Mouse (Mus musculus) midbrain, postnatal 0 days (tissue): Measurements from ENCODE around the gene Wdpcp. TPM values are rescaled to one million over a fixed set of nuclear protein-coding genes. Genes with fewer than 3 reads are reported as not detected.
A peak's percentile ranks its signal among the peaks of the same experiment; 100 is the strongest.
"Not testable (repeated sequence)": the region's sequence is repeated elsewhere in the genome, so short reads cannot be mapped to it uniquely, and the experiment has no call there.

Experiments used
- ATAC-seq: fragments of 200-750 bp; cut with Nextera tagmentation; 2 replicates; pipeline ENCODE4 v1.8.0; 2017; ENCODE audit warnings: moderate number of reproducible peaks, mild to moderate bottlenecking, moderate TSS enrichment, moderate library complexity; ENCODE audit not compliant: low FRiP score
- DNase-seq: peaks from one replicate; pipeline ENCODE4 v3.0.0-alpha.2; 2015; ENCODE audit warnings: low spot score
- H3K27ac ChIP-seq: fragments of 300-500 bp; sonication (generic); 2 replicates; pipeline ENCODE4 v1.5.1; 2014; ENCODE audit warnings: low read depth, mild to moderate bottlenecking, low read length, mixed read lengths
- H3K27me3 ChIP-seq: fragments of 300-500 bp; sonication (generic); 2 replicates; pipeline ENCODE4 v1.6.1; 2014; ENCODE audit warnings: low read length, control low read depth, mixed read lengths; ENCODE audit not compliant: insufficient read depth
- H3K36me3 ChIP-seq: fragments of 300-500 bp; sonication (generic); 2 replicates; pipeline ENCODE4 v1.6.1; 2014; ENCODE audit warnings: low read length, control low read depth, mixed read lengths; ENCODE audit not compliant: insufficient read depth
- H3K4me1 ChIP-seq: fragments of 300-500 bp; sonication (generic); 2 replicates; pipeline ENCODE4 v1.6.1; 2014; ENCODE audit warnings: mild to moderate bottlenecking, control low read depth, antibody characterized with exemption, low read length, mixed read lengths; ENCODE audit not compliant: insufficient read depth
- H3K4me2 ChIP-seq: fragments of 300-500 bp; sonication (generic); 2 replicates; pipeline ENCODE4 v1.6.1; 2014; ENCODE audit warnings: low read depth, mild to moderate bottlenecking, low read length, mixed read lengths; ENCODE audit not compliant: poor library complexity, severe bottlenecking
- H3K4me3 ChIP-seq: fragments of 300-500 bp; sonication (generic); 2 replicates; pipeline ENCODE4 v1.5.1; 2014; ENCODE audit warnings: low read depth, mild to moderate bottlenecking, low read length, moderate library complexity
- H3K9ac ChIP-seq: fragments of 300-500 bp; sonication (generic); replicated peaks from 2 replicates; pipeline ENCODE4 v1.6.1; 2014; ENCODE audit warnings: mild to moderate bottlenecking, low read length, moderate library complexity, mixed read lengths; ENCODE audit not compliant: poor library complexity, severe bottlenecking
- H3K9me3 ChIP-seq: fragments of 300-500 bp; sonication (generic); 2 replicates; pipeline ENCODE4 v1.6.1; 2016; ENCODE audit warnings: low read length, control low read depth
- CTCF ChIP-seq: IDR thresholded peaks from 2 replicates; pipeline ENCODE4 v1.5.1; 2016; ENCODE audit warnings: antibody characterized with exemption, mild to moderate bottlenecking
- WGBS: fragments of 180-500 bp; shearing (Covaris S2); extraction: QIAGEN DNeasy Blood & Tissue Kit; methylation state at CpG from one replicate; pipeline ENCODE4 v1.1.7; 2014; 5-methylcytosine and 5-hydroxymethylcytosine counted together
- polyA plus RNA-seq: library from polyadenylated mRNA; unstranded; fragments of >200 nt; fragmentation: Nextera tagmentation; extraction: Ambion mirVana; gene quantifications from 2 replicates; pipeline ENCODE4 v1.2.1, GENCODE M21; 2015
- total RNA-seq: library from RNA; depleted of rRNA; stranded (reverse); fragments of >200 nt; gene quantifications from 2 replicates; pipeline ENCODE4 v1.2.3, GENCODE M21; 2014; rRNA removed

The Wdpcp gene
- total RNA-seq (12.9 and 15.7 TPM in 2 replicates), polyA plus RNA-seq (7.6 and 8.6 TPM in 2 replicates)

- H3K4me1 ChIP-seq = peaks cover 8% of the 10 kb centered on the region
- H3K4me3 ChIP-seq = peak within 1 kb of the TSS; percentile 81
- H3K27ac ChIP-seq = peak within 1 kb of the TSS; percentile 92
- peak; percentile 99 for DNase-seq
- peak within 1 kb of the TSS; percentile 63 for H3K4me2 ChIP-seq
- H3K36me3 ChIP-seq = no peaks in the 10 kb centered on the region
- no peaks in the 10 kb centered on the region for H3K27me3 ChIP-seq
- under 1% methylated on average over 42 of the region's 42 CpGs for WGBS
- ATAC-seq = peak; percentile 99
- TF ChIP-seq CTCF = peak; percentile 57
- H3K9ac ChIP-seq = peak within 1 kb of the TSS; percentile 87
- no peaks in the 10 kb centered on the region for H3K9me3 ChIP-seq
Observed at GRCm38 (mm10) chr11:21571700-21572381, at the start of gene Wdpcp, which contains the start of gene Mdh1. Gene Wdpcp, plus strand, starts transcription at chr11:21572235. Gene Mdh1, minus strand, starts transcription at chr11:21572367.

GRCm38 (mm10) chr11:21528676-21529394, 43.2 kb upstream of the Wdpcp start:
- ATAC-seq = no peak
- no peak overlapping the region for H3K9ac ChIP-seq
- no peaks in the 10 kb centered on the region for H3K4me1 ChIP-seq
- H3K4me3 ChIP-seq = no peak overlapping the region
- no peak overlapping the region for H3K27ac ChIP-seq
- no peak overlapping the region for H3K4me2 ChIP-seq
- H3K27me3 ChIP-seq = no peaks in the 10 kb centered on the region
- 81% methylated on average over 2 of the region's 2 CpGs for WGBS
- H3K9me3 ChIP-seq = no peaks in the 10 kb centered on the region
- no peak for DNase-seq
- no peak for TF ChIP-seq CTCF
- no peaks in the 10 kb centered on the region for H3K36me3 ChIP-seq

GRCm38 (mm10) chr11:21530856-21531255, 41.2 kb upstream of the Wdpcp start:
- WGBS = 90% methylated on average over 2 of the region's 2 CpGs
- not testable (repeated sequence) for DNase-seq, H3K4me2 ChIP-seq, H3K27me3 ChIP-seq, H3K9me3 ChIP-seq, H3K4me3 ChIP-seq, H3K27ac ChIP-seq, ATAC-seq, H3K9ac ChIP-seq, H3K36me3 ChIP-seq, H3K4me1 ChIP-seq

GRCm38 (mm10) chr11:21540072-21540471, 32.0 kb upstream of the Wdpcp start:
- 66% methylated on average over 2 of the region's 2 CpGs for WGBS
- no peak overlapping the region for H3K4me3 ChIP-seq
- no peak overlapping the region for H3K27ac ChIP-seq
- TF ChIP-seq CTCF = no peak
- ATAC-seq = no peak
- no peak overlapping the region for H3K4me2 ChIP-seq
- H3K27me3 ChIP-seq = no peaks in the 10 kb centered on the region
- no peaks in the 10 kb centered on the region for H3K4me1 ChIP-seq
- no peaks in the 10 kb centered on the region for H3K9me3 ChIP-seq
- no peak overlapping the region for H3K9ac ChIP-seq
- no peak for DNase-seq
- H3K36me3 ChIP-seq = no peaks in the 10 kb centered on the region

- no peak for TF ChIP-seq CTCF
- no peak overlapping the region for H3K9ac ChIP-seq
- H3K27me3 ChIP-seq = no peaks in the 10 kb centered on the region
- H3K27ac ChIP-seq = no peak overlapping the region
- H3K9me3 ChIP-seq = no peaks in the 10 kb centered on the region
- H3K36me3 ChIP-seq = no peaks in the 10 kb centered on the region
- H3K4me3 ChIP-seq = no peak overlapping the region
- no peak for DNase-seq
- H3K4me2 ChIP-seq = no peak overlapping the region
- no peak for ATAC-seq
- no peaks in the 10 kb centered on the region for H3K4me1 ChIP-seq
- 100% methylated on average over 2 of the region's 2 CpGs for WGBS
Observed at GRCm38 (mm10) chr11:21540622-21541021, 31.4 kb upstream of the Wdpcp start.

- TF ChIP-seq CTCF = no peak
- no peak for DNase-seq
- H3K9me3 ChIP-seq = no peaks in the 10 kb centered on the region
- H3K4me2 ChIP-seq = no peak overlapping the region
- 82% methylated on average over 5 of the region's 5 CpGs for WGBS
- no peaks in the 10 kb centered on the region for H3K4me1 ChIP-seq
- H3K9ac ChIP-seq = no peak overlapping the region
- H3K36me3 ChIP-seq = no peaks in the 10 kb centered on the region
- no peaks in the 10 kb centered on the region for H3K27me3 ChIP-seq
- no peak overlapping the region for H3K27ac ChIP-seq
- ATAC-seq = no peak
- H3K4me3 ChIP-seq = no peak overlapping the region
Observed at GRCm38 (mm10) chr11:21542731-21543130, 29.3 kb upstream of the Wdpcp start.
